Mouse (Mus musculus) gonadal fat pad, adult 2 months (tissue): ENCODE measurements around the gene Grm4. TPM values are rescaled to one million over a fixed set of nuclear protein-coding genes. Genes with fewer than 3 reads are reported as not detected.

Experiments used
- DNase-seq: peaks from one replicate; pipeline ENCODE4 v3.0.0-alpha.2; 2012; ENCODE audit warnings: low read depth
- polyA plus RNA-seq: library from polyadenylated mRNA; depleted of rRNA; stranded (reverse); fragments of >200 nt; gene quantifications from 2 replicates; pipeline ENCODE4 v1.2.3, GENCODE M21; 2012

The Grm4 gene
- polyA plus RNA-seq, 1 experiment, result 0.09 TPM

GRCm38 (mm10) chr17:27445364-27446075 lies 75.7 kb downstream of the Grm4 start:
- no peak for DNase-seq

- DNase-seq, result no peak
Observed at GRCm38 (mm10) chr17:27442538-27443113, 78.6 kb downstream of the Grm4 start.

- DNase-seq, result no peak
Observed at GRCm38 (mm10) chr17:27441778-27442177, 79.4 kb downstream of the Grm4 start.

DNA sequence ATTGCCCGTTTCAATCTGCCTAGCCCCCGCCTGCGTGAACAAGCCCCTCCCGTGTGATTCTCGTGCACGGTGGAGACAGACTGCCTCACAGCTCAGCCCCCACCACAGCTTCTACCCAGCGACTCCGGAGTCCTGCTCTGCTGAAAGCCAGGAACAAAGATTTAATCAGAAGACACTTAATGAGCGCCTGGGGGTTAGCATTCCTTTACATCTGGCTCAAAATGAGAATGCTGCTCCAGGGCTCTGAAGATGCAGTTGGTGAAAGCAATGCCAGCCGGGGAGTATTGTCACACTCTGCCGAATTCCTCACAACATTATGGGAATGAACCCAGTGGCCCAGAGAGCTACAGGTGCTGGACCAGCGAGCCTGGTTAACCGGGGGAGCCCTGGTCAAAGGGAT lies 85.4 kb downstream of the Grm4 start:
- no peak for DNase-seq

DNA sequence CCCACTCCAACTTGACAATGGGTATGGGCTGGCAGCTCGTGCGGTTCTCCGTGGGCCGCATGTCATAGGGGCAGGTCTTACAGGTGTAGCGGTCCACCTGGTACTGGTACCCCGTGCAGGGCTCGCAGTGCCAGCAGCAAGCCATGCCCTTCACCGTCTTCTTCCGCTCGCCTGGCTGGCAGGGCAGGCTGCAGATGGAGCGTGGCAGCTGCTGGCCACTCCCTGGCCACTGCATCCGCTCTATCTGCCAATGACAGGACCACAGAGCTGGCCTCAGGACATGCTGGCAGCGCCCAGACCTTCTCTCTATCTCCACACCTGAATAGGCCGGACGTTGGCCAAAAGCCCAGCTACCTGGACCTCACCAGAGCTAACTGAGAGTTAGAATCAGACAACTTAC lies 86.0 kb downstream of the Grm4 start:
- DNase-seq, result no peak

DNA sequence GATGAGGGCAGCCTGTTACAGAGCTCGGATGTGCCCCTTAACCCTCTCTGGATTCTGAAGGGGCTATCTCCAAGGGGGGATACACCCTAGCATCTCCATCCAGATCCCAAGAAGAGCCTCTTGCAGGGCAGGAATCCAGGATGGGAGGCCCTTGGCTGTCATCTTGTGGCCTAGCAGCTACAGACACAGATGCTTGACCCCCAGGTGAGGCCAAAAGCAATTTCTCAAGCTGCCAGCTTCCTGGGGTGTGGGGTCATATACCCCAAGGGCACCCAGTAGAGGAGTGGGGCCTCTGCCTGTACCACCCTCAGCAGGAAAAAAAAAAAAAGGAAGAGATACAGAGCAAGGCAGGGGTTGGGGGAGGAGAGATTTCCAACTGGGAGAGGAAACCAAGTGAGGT lies 87.1 kb downstream of the Grm4 start:
- no peak for DNase-seq

GRCm38 (mm10) chr17:27433179-27433680 lies 88.0 kb downstream of the Grm4 start:
- no peak for DNase-seq

- no peak for DNase-seq
Observed at GRCm38 (mm10) chr17:27432145-27432650, 89.0 kb downstream of the Grm4 start.

- no peak for DNase-seq
Observed at GRCm38 (mm10) chr17:27431049-27431839, 90.0 kb downstream of the Grm4 start.

DNA sequence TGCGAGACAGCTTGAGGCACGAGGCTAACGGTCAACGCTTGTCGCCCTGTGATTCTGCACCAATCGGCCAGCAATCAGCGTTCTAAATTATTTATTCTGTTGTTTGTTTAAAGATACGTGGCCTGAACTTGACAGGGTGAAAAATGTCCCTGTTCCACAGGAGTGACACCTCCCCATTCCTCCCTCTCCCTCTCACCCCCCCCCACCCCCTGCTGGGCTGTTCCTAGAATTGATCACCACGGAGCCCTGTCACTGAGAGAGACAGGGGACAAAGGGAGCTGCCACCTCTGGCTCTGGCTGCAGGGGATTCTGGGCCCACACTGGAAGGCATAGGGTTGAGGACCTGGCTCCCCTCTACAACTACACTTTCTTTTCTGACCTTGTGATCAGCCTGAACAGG lies 91.4 kb downstream of the Grm4 start:
- DNase-seq, result no peak

- no peak for DNase-seq
Observed at GRCm38 (mm10) chr17:27425016-27425415, 96.2 kb downstream of the Grm4 start.

DNA sequence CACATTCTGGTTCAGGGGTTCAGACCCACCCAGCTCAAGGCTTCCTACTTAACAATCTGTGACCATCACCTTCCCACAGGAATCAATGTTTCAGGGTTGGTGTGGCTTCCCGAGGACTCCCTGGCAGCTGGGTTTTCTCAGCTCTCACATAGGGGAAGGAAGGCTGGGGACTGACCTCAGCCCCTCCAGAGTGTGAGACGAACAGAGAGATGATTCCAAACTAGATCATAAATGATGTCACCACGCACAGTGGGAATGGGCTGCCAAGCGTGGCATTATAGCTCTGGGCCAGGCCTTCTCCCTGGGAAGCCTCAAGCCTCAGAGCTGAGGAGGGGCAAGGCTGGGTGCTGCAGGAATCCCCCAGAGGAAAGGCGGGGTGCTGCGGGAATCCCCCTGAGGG lies 96.8 kb downstream of the Grm4 start:
- no peak for DNase-seq

DNA sequence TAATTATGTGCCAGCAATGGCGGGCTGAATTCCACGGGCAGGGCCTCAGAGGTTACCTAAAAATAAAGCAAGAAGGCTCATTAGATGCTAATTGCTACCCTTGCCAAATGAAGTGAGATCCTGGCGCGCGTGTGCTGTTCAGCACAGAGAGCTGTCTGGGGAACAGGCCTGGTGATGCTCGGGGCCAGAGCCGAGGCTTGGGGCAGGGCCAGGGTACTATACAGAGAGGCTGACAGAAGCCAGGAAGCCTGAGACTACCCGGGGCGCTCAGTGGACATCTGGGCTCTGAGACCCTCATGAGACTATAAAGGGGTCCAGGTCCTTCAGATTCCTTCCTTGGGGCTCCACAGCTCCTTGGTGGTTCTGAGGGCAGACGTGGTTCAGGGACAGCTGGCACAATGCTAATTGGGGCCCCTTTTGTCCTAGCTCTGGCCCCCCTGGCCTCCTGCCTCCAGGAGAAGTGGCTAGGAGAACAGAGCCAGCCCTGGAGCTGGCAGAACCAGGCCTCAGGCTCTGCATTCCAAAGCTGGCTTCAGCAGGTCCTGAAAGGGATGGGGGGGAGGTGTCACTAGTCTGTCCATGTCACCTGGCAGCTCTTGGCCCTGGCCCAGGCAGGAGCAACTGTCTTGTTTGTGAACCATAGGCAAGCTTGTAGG lies 98.3 kb downstream of the Grm4 start:
- DNase-seq, result no peak

DNA sequence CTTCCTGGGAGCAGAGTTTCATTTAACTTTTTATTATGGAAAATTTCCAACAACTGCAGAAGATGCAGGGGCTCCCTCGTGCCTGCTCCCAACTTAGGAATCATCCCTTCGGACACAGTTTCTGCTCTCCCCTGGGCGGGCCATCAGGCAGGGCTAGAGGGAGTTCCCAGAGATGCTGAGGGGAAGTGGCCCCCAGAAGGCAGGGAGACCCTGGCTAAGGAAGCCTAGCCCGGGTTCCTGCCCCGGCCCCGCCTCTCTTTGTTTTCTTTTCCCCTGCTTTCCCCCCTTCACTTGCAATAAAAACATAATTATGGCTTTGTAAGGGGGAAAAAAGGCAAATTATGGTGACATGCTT lies 98.9 kb downstream of the Grm4 start:
- DNase-seq, result no peak

GRCm38 (mm10) chr17:27421837-27422236 lies 99.4 kb downstream of the Grm4 start:
- no peak for DNase-seq

GRCm38 (mm10) chr17:27409006-27409405 lies 112.2 kb downstream of the Grm4 start:
- no peak for DNase-seq

DNA sequence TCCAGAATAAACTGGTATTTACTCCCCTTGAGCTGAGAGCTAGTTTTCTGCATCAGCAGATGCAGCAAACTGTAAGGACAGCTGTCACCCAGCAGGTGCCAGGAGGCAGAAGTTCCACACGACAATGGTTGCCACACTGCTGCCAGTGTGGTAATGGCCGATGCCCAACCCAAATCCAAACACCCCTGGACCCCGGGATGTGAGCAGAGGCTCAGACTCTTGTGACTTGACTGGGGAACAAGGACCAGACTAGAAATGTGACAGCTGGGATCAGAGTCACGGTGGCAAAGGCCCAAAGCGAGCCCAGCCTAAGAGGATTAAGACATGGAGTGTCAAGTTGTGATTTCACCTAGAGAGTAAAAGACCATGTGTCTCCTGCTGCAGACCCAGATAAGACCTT lies 112.7 kb downstream of the Grm4 start:
- no peak for DNase-seq

DNA sequence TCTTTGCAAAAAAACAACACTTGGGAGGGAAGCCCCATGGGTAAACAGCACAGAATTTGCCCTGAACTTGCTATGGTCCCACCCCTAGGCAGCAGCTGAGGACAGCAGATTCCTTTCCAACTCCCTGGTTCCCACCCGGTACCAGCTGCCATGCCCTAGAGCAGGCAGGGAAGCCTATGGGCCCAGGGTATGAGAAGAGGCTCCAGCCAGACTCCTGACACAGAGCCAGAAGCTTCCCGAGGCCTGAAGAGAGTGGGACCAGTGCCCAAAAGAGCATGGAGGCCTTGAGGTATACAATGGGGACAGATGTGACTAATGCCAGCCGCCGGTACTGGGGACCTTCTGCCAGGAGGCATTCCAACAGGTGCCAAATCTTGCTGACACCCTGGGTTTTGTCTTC lies 114.2 kb downstream of the Grm4 start:
- DNase-seq, result no peak

GRCm38 (mm10) chr17:27405376-27406024 lies 115.7 kb downstream of the Grm4 start:
- no peak for DNase-seq

GRCm38 (mm10) chr17:27401200-27401599 lies 120.0 kb downstream of the Grm4 start:
- no peak for DNase-seq

GRCm38 (mm10) chr17:27393931-27394330 lies 127.3 kb downstream of the Grm4 start:
- DNase-seq, result no peak

DNA sequence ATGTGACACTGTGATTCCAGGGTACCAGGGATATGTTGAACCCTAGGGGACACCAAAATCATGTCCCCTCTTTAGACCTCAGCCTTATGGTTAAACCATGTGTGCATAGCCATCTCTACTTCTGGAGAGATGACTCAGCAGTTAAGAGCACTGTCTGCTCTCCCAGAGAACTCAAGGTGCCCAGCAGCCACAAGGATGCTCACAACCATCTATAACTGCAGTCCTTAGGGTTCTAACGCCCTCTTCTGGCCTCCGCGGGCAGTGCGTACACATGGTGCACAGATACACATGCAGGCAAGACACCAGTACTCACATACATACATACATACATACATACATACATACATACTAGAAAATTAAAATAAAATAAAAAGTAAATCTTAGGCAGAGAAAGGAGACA lies 127.8 kb downstream of the Grm4 start:
- no peak for DNase-seq
